Mouse (Mus musculus) induced T-regulatory cell, adult 2 months (primary cell): ENCODE results near the gene Efcab9.
"Not testable (repeated sequence)": the region's sequence is repeated elsewhere in the genome, so short reads cannot be mapped to it uniquely, and the experiment has no call there.

Experiments used
- DNase-seq: peaks from one replicate; pipeline ENCODE4 v3.0.0-alpha.2; 2012; ENCODE audit warnings: low read depth

Gene Efcab9

GRCm38 (mm10) chr11:32538846-32539245, 7.0 kb upstream of the Efcab9 start:
- DNase-seq: peak; percentile 69

DNA sequence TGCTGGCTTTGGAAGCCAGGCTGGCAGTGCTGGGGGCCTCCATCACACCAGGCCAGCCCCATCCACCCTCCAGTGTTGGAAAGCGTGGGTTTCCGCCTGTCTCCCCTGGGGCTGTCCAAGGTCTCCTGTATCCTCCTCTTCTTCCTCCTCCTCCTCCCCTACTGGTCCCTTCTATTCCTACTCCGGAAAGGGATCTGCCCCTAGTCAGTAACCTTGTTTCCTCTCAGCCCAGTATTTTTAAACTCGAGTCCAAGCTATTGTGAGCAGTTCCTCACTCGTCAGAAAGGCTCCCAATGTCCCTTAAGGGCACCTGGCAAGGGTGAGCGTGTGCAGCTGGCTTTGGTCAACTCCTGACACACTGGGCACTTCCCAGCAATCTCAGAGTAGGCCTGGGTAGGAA, 6.6 kb upstream of the Efcab9 start:
- DNase-seq: no peak

GRCm38 (mm10) chr11:32536954-32537353, 5.1 kb upstream of the Efcab9 start:
- DNase-seq: peak; percentile 67

DNA sequence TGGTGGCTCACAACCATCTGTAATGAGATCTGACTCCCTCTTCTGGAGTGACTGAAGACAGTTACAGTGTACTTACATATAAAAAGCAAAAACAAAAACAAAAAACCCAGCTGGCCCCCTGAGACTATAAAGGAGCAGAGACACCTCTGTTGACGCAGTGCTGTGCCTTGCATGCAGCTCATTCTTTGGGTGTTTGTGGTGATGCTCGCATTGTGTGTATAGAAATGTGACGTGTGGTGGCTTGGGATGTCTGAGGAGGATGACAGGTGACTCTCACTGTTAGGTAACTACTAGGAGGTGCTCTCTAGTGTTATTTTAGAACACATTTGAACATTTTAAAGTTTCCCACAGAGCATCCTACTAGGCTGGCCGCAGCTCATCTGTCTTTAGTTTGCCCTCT, 3.8 kb upstream of the Efcab9 start:
- peak; percentile 82 for DNase-seq

DNA sequence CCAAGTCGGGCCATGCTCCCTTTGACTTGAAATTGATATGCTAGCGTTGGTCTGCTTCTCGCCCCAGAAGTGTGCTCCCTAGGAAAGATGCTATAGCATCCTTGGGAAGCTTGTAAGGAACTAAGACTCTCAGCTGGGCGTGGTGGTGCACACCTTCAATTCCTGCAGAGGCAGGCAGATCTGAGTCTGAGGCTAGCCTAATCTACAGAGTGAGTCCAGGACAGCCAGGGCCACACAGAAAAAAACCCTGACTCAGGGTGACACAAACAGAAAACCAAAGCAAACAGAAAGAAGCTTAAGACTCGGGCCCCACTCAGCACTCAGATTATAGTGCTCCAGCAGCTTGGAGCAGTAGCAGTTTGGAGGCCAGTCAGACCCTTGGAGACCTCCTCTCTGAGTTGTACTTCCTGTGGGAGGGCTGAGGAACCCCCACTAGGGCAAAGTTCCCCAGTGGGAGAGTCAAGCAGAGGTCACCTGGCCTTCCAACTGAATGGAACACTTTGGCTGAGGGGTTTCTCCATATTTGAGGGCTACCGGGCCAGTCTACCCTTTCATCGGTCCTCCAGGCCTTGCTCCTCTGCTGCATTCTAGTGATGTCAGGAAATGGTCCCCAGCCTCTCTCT, 2.7 kb upstream of the Efcab9 start:
- peak; percentile 76 for DNase-seq

DNA sequence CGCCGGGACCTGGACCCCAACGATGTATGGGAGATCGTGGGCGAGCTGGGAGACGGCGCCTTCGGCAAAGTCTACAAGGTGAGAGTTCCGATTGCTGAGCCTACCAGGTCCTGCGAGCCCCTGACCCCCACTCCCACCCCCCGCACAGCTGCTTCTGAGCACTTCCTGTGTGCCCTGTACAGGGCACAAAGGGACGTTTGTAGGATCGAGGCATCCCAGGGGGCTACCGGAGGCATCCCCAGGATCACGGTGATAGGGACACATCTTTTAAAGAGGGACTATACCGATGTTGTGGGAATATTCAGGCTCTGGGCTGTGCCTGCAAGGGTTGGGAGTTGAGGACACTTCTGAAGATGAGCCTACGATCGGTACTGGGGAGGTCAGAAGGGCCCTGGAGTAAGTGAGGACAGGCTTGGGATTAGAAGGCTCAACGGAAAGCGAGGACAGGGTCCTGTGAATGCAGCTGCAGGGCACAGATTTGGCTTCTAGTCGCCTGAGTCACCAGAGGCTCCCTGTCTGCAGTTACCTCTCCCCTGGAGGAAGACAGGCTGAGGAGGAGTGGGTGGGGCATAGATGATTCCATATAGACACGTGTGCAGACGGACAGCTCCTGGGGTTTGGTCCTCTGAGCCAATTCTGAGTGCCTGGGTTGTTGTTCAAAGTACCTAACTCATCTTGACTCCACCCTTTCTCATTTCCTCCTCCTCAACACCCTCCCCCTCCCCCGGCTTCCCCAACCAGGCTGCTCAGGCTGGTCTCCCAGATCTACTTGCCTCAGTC, 1.8 kb upstream of the Efcab9 start:
- peak; percentile 92 for DNase-seq

DNA sequence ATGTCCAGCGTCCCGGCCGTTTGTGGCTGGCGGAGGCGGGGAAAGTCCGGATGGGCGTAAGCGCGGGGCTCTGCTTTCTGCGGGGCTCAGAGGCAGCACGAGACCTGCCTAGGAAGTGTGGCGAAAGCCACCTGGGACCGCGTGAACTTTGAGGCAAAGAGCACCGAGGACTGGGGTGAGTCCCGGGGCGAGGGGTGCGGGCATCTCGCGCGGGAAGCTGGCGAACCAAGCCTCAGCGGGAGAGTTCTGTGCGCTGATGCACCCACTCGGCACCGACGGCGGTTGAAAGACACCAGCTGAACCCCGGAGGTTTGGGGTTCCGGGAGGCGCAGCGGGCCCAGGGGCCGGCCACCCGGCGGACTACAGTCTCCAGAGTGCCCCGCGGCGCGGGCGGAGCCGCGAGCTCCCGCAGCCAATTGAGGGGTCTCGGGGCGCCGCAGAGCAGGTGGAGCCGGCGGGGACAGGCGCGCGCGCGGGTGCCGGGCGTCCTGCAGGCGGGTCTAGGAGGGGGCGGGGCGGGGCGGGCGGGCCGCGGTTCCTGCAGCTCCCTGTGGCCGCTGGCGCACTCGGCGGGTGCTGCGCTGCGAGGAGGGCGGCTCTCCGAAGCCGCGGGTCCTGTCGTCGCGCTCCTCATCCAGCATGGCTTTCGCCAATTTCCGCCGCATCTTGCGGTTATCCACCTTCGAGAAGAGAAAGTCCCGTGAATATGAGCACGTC, 1.0 kb upstream of the Efcab9 start, which contains the start of gene Stk10:
TSS of gene Stk10 (plus strand) at position 541 of the 717 bp plus-strand sequence.
- peak; percentile 92 for DNase-seq

DNA sequence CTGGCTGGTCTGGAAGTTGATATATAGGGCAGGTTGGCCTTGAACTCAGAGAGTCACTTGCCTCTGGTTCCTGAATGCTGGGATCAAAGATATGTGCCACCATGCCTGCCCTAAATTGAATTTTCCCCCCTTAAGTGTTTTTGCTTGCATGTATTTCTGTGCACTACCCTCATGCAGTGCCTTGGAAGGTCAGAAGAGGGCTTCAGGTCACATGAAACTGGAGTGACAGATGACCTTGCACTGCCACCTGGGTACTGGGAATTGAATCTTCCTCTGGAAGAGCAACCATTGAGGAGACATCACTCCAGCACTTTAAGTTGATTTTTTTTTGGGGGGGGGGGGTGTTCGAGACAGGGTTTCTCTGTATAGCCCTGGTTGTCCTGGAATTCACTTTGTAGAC, 1.7 kb downstream of the Efcab9 start:
- DNase-seq: peak; percentile 65

GRCm38 (mm10) chr11:32527006-32527405, 4.9 kb downstream of the Efcab9 start:
- no peak for DNase-seq

DNA sequence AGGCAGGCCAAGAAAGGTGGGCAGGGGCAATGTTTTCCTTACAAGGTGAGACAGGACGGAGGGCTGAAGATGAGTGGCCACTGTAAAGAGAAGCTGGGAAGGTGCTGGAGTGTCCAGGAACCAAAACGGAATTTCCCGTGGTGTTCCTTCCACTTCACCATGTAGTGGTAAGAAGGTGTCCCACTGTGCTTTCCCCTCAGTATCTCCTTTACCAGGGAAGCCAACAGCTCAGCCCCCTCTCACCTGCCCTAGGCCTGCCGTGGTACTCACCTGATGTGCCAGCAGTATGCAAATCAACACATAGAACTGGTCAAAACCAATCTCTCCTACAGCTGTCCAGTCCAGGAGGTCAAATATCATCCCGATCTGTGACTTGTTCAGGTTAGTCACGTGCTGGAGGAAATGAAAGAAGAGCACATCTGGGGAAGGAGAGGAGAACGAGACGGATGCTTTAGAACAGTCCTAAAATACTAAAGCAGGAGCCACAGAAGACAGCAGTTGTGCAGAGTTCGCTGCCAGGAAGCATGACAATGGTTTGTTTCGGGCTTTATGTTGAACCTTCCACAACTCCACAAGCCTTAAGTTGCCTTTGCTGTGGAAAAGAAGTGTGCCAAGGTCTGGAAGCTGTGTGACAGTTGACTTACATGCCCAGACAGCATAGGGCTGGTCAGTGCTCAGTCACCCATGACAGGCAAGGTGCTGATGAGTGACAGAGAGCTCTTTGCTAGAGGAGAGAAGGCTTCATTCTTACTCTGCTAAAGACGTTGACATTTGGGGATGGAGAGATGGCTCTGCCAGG, 7.6 kb downstream of the Efcab9 start:
- no peak for DNase-seq

DNA sequence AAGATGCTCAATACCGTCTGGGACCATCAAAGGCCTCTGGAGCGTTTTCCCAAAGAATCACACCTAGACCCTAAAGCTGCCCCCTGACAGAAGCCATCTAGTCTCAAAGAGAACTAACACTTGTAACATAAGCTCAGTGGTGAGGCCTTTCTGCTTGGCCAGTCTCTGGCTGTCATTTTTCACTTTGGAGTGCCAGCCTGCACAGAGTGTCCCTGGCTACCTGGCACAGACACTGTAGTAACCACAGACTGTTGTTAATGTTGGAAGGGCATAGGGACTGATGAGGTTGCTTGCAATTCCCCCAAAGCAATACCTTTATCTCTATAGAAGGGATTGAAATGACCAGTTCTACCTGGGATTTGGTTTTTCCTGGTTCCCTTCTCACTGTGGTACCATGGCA, 10.6 kb downstream of the Efcab9 start:
- DNase-seq: no peak

- no peak for DNase-seq
Observed at GRCm38 (mm10) chr11:32519354-32519753, 12.5 kb downstream of the Efcab9 start.

GRCm38 (mm10) chr11:32518770-32519169, 13.1 kb downstream of the Efcab9 start:
- no peak for DNase-seq

GRCm38 (mm10) chr11:32516916-32517712, 14.8 kb downstream of the Efcab9 start:
- no peak for DNase-seq

- DNase-seq: no peak
Observed at GRCm38 (mm10) chr11:32516091-32516490, 15.8 kb downstream of the Efcab9 start.

DNA sequence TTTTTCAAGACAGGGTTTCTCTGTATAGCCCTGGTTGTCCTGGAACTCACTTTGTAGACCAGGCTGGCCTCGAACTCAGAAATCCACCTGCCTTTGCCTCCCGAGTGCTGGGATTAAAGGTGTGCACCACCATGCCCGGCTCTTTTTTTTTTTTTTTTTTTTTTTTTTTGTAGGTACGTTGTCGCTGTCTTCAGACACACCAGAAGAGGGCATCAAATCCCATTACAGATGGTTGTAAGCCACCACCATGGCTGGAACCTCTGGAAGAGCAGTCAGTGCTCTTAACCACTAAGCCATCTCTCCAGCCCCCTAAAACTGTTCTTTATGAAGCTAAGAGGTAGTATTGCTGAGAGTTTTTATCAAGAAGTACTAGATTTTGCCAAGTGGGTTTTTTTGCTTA, 17.0 kb downstream of the Efcab9 start:
- not testable (repeated sequence) for DNase-seq

DNA sequence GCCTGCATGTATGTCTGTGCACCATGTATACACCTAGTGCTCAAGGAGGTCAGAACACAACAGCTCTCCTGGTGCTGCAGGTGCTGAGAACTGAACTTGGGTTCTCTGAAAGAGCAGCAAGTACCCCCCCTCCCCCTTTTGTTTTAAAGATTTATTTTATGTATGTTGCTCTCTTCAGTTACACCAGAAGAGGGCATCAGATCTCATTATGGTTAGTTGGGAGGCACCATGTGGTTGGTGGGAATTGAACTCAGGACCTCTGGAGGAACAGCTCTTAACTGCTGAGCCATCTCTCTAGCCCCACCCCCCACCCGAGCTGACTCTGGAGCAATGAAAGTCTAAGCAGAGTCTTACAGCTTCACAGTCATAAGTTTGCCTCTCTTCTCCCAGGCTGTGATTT, 21.0 kb downstream of the Efcab9 start:
- peak; percentile 33 for DNase-seq

- no peak for DNase-seq
Observed at GRCm38 (mm10) chr11:32505091-32505739, 26.7 kb downstream of the Efcab9 start.

- no peak for DNase-seq
Observed at GRCm38 (mm10) chr11:32503711-32504110, 28.2 kb downstream of the Efcab9 start.

DNA sequence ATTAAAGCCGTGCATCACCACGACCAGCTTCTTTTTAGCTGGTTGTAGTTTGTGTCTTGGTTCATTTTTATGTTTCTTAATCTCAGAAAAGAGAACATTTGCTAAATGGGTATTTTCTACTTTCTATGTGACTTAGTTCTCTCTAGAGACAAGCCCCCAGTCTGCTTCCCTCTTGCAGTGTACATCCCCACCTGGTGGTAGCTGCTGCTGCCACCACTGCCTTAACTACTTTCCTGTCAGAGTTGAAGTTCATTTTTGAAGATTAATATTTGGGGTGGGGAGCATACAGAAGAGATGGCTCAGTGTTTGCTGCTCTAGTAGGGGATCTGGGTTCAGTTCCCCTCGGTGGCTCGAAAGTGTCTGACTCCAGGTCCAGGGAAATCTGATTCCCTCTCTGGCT, 31.9 kb downstream of the Efcab9 start:
- peak; percentile 14 for DNase-seq
